Mouse (Mus musculus) C2C12 (cell line): ENCODE measurements around the gene Arhgap42.

Source experiments
- CTCF ChIP-seq: IDR thresholded peaks from one replicate; pipeline ENCODE4 v1.5.1; 2011; ENCODE audit not compliant: control insufficient read depth, insufficient read depth, insufficient read length
- MAX ChIP-seq: IDR thresholded peaks from one replicate; pipeline ENCODE4 v1.6.1; 2011; ENCODE audit warnings: mild to moderate bottlenecking, control low read depth
- MYOD1 ChIP-seq: IDR thresholded peaks from one replicate; pipeline ENCODE4 v1.6.1; 2011; ENCODE audit warnings: low read depth; ENCODE audit not compliant: control insufficient read depth, insufficient read length
- MYOG ChIP-seq: IDR thresholded peaks from one replicate; pipeline ENCODE4 v1.6.1; 2011; ENCODE audit not compliant: control insufficient read depth, insufficient read length; ENCODE audit errors: extremely low read depth

GRCm38 (mm10) chr9:9143102-9143501 lies 95.8 kb downstream of the Arhgap42 start:
- no peak for TF ChIP-seq MAX
- no peak for TF ChIP-seq MYOD1
- TF ChIP-seq CTCF = no peak
- no peak for TF ChIP-seq MYOG
